Mouse (Mus musculus): ENCODE results near the gene Bank1.

DNA sequence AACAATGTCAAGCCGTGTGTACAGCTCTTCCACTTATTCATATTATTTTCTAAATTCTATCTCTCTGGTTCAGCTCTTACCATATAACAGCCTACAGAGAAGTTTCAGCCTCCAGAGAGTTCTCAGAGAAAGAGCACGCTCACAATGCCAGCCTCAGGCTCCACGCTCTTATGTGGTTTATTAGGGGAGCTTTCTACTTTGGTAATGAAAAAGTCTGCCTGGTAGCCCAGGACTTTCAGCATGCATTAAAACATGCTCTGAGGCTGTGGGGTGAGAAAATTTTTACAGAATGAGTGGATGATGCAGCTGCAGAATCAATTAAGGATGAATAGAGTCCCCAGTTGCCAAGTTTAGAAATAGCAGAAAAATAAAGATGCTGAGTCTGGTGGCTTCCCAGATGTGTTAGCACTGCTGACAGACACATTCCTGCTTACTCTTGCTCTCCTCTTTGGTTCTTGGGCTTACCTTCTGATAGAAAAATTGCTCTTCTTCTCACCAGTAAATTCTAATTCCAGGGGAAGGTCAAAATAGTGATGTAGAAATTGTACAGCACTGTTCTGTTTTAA, 139.2 kb downstream of the Bank1 start:
- TF ChIP-seq CTCF (IDR thresholded peaks at IDR 0.05; ENCODE audit: borderline replicate concordance, control insufficient read depth, extremely low read depth, insufficient read depth, low read length, poor library complexity): no peak
- no peak for TF ChIP-seq POLR2A (IDR thresholded peaks at IDR 0.05; ENCODE audit: control insufficient read depth, extremely low read depth, insufficient read depth, low read length, poor library complexity)
